Mouse (Mus musculus) hindbrain, embryonic 12.5 days (tissue): ENCODE measurements around the gene Taar7a. TPM values are rescaled to one million over a fixed set of nuclear protein-coding genes. Genes with fewer than 3 reads are reported as not detected.

Experiments used
- ATAC-seq: fragments of 200-750 bp; cut with Nextera tagmentation; 2 replicates; pipeline ENCODE4 v1.8.0; 2017; ENCODE audit warnings: moderate TSS enrichment; ENCODE audit not compliant: low FRiP score
- H3K27ac ChIP-seq: fragments of 300-500 bp; sonication (generic); 2 replicates; pipeline ENCODE4 v1.5.1; 2016; ENCODE audit warnings: mild to moderate bottlenecking
- H3K27me3 ChIP-seq: fragments of 300-500 bp; sonication (generic); 2 replicates; pipeline ENCODE4 v1.6.1; 2016; ENCODE audit warnings: mild to moderate bottlenecking
- H3K36me3 ChIP-seq: fragments of 300-500 bp; sonication (generic); 2 replicates; pipeline ENCODE4 v1.6.1; 2016; ENCODE audit warnings: mild to moderate bottlenecking
- H3K4me1 ChIP-seq: fragments of 300-500 bp; sonication (generic); 2 replicates; pipeline ENCODE4 v1.6.1; 2016
- H3K4me2 ChIP-seq: fragments of 300-500 bp; sonication (generic); replicated peaks from 2 replicates; pipeline ENCODE4 v1.6.1; 2016; ENCODE audit warnings: mild to moderate bottlenecking
- H3K4me3 ChIP-seq: fragments of 300-500 bp; sonication (generic); 2 replicates; pipeline ENCODE4 v1.5.1; 2016; ENCODE audit warnings: mild to moderate bottlenecking
- H3K9ac ChIP-seq: fragments of 300-500 bp; sonication (generic); 2 replicates; pipeline ENCODE4 v1.6.1; 2016; ENCODE audit warnings: mild to moderate bottlenecking, moderate library complexity
- H3K9me3 ChIP-seq: fragments of 300-500 bp; sonication (generic); replicated peaks from 2 replicates; pipeline ENCODE4 v1.6.1; 2016; ENCODE audit warnings: mild to moderate bottlenecking
- WGBS: fragments of 180-500 bp; shearing (Covaris S2); methylation state at CpG from one replicate; pipeline ENCODE4 v1.1.7; 2016; 5-methylcytosine and 5-hydroxymethylcytosine counted together
- polyA plus RNA-seq: library from polyadenylated mRNA; unstranded; fragments of >200 nt; fragmentation: Nextera tagmentation; extraction: Ambion mirVana; gene quantifications from 2 replicates; pipeline ENCODE4 v1.2.1, GENCODE M21; 2016

The Taar7a gene
- polyA plus RNA-seq, 1 experiment from 2014 or later: not detected

GRCm38 (mm10) chr10:23977958-23978357, 15.3 kb downstream of the Taar7a start:
- H3K9ac ChIP-seq: no peak overlapping the region
- H3K27me3 ChIP-seq: 0 out of 2 replicates have a peak, but pooled peaks cover 3% of the 10 kb centered on the region
- 38% methylated on average over 4 of the region's 4 CpGs for WGBS
- H3K9me3 ChIP-seq: no peaks in the 10 kb centered on the region
- H3K4me3 ChIP-seq: no peak overlapping the region
- no peaks in the 10 kb centered on the region for H3K4me1 ChIP-seq
- H3K4me2 ChIP-seq: no peak overlapping the region
- no peaks in the 10 kb centered on the region for H3K36me3 ChIP-seq
- no peak overlapping the region for H3K27ac ChIP-seq
- ATAC-seq: no peak

DNA sequence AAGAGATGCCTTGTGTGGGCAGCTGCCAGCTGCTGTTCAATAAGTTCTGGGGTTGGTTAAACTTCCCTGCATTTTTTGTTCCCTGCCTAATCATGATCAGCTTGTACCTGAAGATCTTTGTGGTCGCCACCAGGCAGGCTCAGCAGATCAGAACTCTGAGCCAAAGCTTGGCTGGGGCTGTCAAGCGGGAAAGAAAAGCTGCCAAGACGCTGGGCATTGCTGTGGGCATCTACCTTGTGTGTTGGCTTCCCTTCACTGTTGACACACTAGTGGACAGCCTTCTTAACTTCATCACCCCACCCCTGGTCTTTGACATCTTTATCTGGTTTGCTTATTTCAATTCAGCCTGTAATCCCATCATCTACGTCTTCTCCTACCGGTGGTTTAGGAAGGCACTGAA, 22.0 kb downstream of the Taar7a start:
- Histone ChIP-seq H3K4me2 (no peak overlapping the region), H3K36me3 (no peaks in the 10 kb centered on the region), H3K9ac (no peak overlapping the region), H3K9me3 (no peaks in the 10 kb centered on the region), H3K27me3 (no peaks in the 10 kb centered on the region), H3K27ac (no peak overlapping the region), H3K4me1 (no peaks in the 10 kb centered on the region), H3K4me3 (no peak overlapping the region)
- no peak for ATAC-seq
- 81% methylated on average over 5 of the region's 5 CpGs for WGBS

GRCm38 (mm10) chr10:23970656-23971165, 22.6 kb downstream of the Taar7a start, which contains the start of gene Taar5:
Gene Taar5, plus strand, starts transcription at chr10:23970706.
- ATAC-seq: no peak
- Histone ChIP-seq H3K36me3 (no peaks in the 10 kb centered on the region), H3K4me2 (no peak within 1 kb of the TSS), H3K27ac (no peak within 1 kb of the TSS), H3K9me3 (no peaks in the 10 kb centered on the region), H3K4me1 (no peaks in the 10 kb centered on the region), H3K9ac (no peak within 1 kb of the TSS), H3K4me3 (no peak within 1 kb of the TSS), H3K27me3 (no peaks in the 10 kb centered on the region)
- 88% methylated on average over 11 of the region's 11 CpGs for WGBS

GRCm38 (mm10) chr10:23964921-23965610, 28.2 kb downstream of the Taar7a start:
- Histone ChIP-seq H3K4me1 (no peaks in the 10 kb centered on the region), H3K4me2 (no peak overlapping the region), H3K27ac (no peak overlapping the region), H3K9me3 (no peaks in the 10 kb centered on the region), H3K36me3 (no peaks in the 10 kb centered on the region), H3K9ac (no peak overlapping the region), H3K4me3 (no peak overlapping the region), H3K27me3 (no peaks in the 10 kb centered on the region)
- 89% methylated on average over 6 of the region's 6 CpGs for WGBS
- no peak for ATAC-seq

DNA sequence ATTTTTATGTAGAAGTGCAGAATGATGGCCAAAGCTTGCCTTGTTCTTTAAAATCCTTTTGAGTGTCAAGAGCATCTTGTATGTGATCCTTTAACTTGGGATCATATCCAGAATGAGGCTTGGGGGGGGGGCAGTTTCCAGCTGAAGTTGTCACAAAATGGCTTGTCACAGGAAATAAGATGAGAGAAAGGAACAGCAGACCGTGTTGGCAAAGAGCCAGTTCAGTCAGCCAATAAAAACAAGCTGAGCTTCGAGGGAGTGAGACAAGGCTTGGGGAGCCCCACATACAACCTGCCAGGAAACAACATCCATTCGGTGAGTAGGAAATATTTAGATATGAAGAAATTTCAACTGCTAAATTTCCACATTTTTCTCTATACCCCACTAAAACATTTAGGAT, 29.8 kb downstream of the Taar7a start:
- H3K36me3 ChIP-seq: no peaks in the 10 kb centered on the region
- no peaks in the 10 kb centered on the region for H3K4me1 ChIP-seq
- H3K4me3 ChIP-seq: no peak overlapping the region
- H3K27ac ChIP-seq: no peak overlapping the region
- 77% methylated on average over 3 of the region's 3 CpGs for WGBS
- H3K4me2 ChIP-seq: no peak overlapping the region
- no peaks in the 10 kb centered on the region for H3K9me3 ChIP-seq
- ATAC-seq: no peak
- no peaks in the 10 kb centered on the region for H3K27me3 ChIP-seq
- no peak overlapping the region for H3K9ac ChIP-seq

DNA sequence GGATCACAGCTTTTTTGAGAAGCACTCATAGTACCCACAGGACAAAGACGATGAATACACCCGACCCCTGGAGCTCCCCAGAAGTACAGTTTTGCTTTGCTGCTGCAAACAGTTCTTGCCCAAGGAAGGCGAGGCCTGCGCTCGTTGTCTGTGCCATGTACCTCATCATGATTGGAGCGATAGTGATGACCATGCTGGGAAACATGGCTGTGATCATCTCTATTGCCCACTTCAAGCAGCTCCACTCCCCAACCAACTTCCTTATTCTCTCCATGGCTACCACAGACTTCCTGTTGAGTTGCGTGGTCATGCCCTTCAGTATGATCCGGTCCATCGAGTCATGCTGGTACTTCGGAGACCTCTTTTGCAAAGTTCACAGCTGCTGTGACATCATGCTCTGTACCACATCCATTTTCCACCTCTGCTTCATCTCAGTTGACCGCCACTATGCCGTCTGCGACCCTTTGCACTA, 32.8 kb downstream of the Taar7a start, which contains the start of gene Taar4:
Gene Taar4 (plus strand): TSS at position 51 of the 472 bp plus-strand sequence.
- ATAC-seq: no peak

GRCm38 (mm10) chr10:23959071-23959470, 34.2 kb downstream of the Taar7a start:
- Histone ChIP-seq H3K4me2 (no peak overlapping the region), H3K4me3 (no peak overlapping the region), H3K27me3 (no peaks in the 10 kb centered on the region), H3K9ac (no peak overlapping the region), H3K36me3 (no peaks in the 10 kb centered on the region), H3K4me1 (no peaks in the 10 kb centered on the region), H3K27ac (no peak overlapping the region), H3K9me3 (no peaks in the 10 kb centered on the region)
- ATAC-seq: no peak
- WGBS: 74% methylated on average over 3 of the region's 3 CpGs

More for the DNA sequence above, 32.8 kb downstream of the Taar7a start, which contains the start of gene Taar4:
- no peak within 1 kb of the TSS for H3K4me3 ChIP-seq
- H3K4me1 ChIP-seq: no peaks in the 10 kb centered on the region
- H3K27me3 ChIP-seq: no peaks in the 10 kb centered on the region
- no peaks in the 10 kb centered on the region for H3K9me3 ChIP-seq
- H3K27ac ChIP-seq: no peak within 1 kb of the TSS
- WGBS: 96% methylated on average over 13 of the region's 13 CpGs
- H3K9ac ChIP-seq: no peak within 1 kb of the TSS
- no peaks in the 10 kb centered on the region for H3K36me3 ChIP-seq
- H3K4me2 ChIP-seq: no peak within 1 kb of the TSS

DNA sequence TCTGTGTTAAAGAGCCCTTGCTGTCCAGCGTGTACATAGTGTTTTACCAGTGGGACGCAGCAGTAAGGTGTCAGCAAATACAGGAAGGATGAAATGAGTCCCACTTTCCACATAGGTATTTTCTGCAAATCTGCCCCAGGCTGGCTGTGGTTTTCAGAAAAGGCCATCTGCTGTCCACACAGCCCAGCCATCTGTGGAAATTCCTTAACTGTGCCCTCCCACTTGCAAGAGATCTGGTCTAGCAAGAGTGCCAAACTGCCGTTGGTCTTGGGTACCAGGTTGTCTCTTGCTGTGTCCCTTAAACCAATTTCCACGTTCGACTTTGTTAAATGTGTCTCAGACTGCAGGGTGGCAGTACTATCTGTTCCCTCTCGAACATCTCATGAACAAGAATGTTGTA, 41.6 kb downstream of the Taar7a start:
- WGBS: 86% methylated on average over 6 of the region's 6 CpGs
- no peak overlapping the region for H3K4me3 ChIP-seq
- H3K27me3 ChIP-seq: no peaks in the 10 kb centered on the region
- no peak overlapping the region for H3K9ac ChIP-seq
- no peaks in the 10 kb centered on the region for H3K4me1 ChIP-seq
- H3K4me2 ChIP-seq: no peak overlapping the region
- no peaks in the 10 kb centered on the region for H3K36me3 ChIP-seq
- no peaks in the 10 kb centered on the region for H3K9me3 ChIP-seq
- no peak for ATAC-seq
- H3K27ac ChIP-seq: no peak overlapping the region

DNA sequence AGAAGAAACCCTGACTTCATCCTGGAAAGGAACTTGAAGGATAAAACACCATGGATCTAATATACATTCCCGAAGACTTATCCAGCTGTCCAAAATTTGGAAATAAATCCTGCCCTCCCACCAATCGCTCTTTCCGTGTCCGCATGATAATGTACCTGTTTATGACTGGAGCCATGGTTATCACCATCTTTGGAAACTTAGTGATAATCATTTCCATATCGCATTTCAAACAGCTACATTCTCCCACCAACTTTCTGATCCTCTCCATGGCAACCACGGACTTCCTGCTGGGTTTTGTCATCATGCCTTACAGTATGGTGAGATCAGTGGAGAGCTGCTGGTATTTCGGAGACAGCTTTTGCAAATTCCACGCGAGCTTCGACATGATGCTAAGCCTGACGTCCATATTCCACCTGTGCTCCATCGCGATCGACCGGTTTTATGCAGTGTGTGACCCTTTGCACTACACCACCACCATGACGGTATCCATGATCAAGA, 43.7 kb downstream of the Taar7a start, which contains the start of gene Taar3:
Gene Taar3 (plus strand): TSS at position 51 of the 498 bp plus-strand sequence.
- ATAC-seq: no peak
- Histone ChIP-seq H3K4me3 (no peak within 1 kb of the TSS), H3K9me3 (no peaks in the 10 kb centered on the region), H3K4me1 (no peaks in the 10 kb centered on the region), H3K9ac (no peak within 1 kb of the TSS), H3K27me3 (no peaks in the 10 kb centered on the region), H3K36me3 (no peaks in the 10 kb centered on the region), H3K27ac (no peak within 1 kb of the TSS), H3K4me2 (no peak within 1 kb of the TSS)
- WGBS: 87% methylated on average over 16 of the region's 16 CpGs

DNA sequence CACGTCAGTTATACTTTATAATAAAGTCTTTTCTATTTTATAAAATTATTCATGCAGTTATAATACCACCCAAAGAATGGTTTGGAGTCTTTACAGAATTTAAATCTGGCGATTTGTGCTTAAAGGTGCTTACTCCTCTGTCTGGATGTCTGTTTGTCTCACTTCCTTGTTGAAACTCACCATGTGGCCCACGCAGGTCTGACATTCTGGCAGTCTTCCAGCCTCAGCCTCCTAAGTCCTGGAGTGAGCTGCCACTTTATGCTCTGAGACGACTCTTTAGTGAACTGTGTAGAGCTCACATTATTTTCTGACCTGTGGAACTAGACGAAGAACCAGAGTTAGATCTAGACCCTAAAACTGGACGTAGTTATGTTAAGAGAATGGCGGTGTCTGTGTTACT, 45.3 kb downstream of the Taar7a start:
- no peak for ATAC-seq
- H3K4me1 ChIP-seq: no peaks in the 10 kb centered on the region
- no peak overlapping the region for H3K9ac ChIP-seq
- 80% methylated on average over 7 of the region's 7 CpGs for WGBS
- no peaks in the 10 kb centered on the region for H3K9me3 ChIP-seq
- no peak overlapping the region for H3K4me3 ChIP-seq
- no peak overlapping the region for H3K27ac ChIP-seq
- no peaks in the 10 kb centered on the region for H3K27me3 ChIP-seq
- no peaks in the 10 kb centered on the region for H3K36me3 ChIP-seq
- no peak overlapping the region for H3K4me2 ChIP-seq

DNA sequence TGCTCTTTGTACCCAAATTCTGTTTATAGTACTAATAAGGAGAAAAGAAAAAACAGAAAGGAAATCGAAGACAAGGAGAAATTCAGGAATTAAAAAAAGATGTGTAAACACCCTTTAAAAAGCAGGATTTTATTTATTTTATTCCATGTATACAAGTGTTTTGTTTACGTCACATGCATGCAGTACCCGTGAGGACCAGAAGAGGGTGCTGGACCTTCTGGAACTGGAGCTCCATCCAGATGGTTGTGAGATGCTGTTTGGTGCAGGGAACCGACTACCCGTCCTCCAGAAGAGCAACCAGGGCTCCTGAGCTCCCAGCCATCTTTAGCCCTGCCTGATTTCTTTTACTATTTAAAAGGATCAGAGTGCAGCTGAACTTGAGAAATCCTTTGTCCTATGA, 50.8 kb downstream of the Taar7a start:
- Histone ChIP-seq H3K4me3 (no peak overlapping the region), H3K9me3 (no peaks in the 10 kb centered on the region), H3K9ac (no peak overlapping the region), H3K27me3 (no peaks in the 10 kb centered on the region), H3K4me2 (no peak overlapping the region), H3K36me3 (no peaks in the 10 kb centered on the region), H3K4me1 (no peaks in the 10 kb centered on the region), H3K27ac (no peak overlapping the region)
- 74% methylated on average over 5 of the region's 5 CpGs for WGBS
- ATAC-seq: no peak
